11 mouse cellular contexts compared by ENCODE assay signal in the genomic region with DNA sequence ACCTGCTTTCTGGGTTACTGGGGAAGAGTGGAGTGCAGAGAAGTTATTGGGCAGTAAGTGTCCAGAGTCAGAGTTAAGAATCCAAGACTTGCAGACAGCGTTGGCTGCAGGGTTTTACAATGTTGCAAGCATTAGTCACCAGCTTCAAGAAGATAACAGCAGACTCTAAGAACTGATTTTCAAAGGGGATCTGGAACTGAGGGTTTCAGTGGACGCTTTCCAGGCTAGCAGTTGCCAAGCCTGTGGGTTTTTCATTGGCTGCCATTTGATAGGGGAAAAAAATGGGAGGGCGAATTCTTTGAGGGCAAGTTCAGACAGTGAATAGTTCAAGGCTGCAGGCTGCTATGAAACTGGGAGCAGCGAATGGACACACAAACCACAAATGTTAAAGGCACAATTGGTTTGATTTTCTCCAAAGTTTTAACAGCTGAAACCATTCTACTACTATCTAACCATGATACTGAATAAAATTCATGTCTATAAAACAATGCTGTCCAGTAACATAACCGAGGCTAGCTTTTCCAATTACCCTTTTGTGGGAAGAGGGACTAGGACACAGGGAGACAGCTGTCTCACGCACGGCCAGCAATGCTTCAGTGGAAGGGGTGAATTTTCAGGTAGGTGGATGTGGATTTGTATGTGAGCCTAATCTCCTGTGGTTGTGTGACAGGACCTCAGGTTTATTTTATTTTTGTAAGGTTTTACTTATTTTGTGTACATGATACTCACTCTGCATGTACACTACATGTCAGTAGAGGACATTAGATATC.
DNase-seq lines count a peak whose midpoint lies in the region; ATAC-seq and TF ChIP-seq lines count a peak whose summit lies in the region.
"Had no signal": no experiment of that assay in that cellular context is flagged by ENCODE, and none has a peak within 500 bp of the region (broad histone marks: within the 10 kb centered on the region; RNA-seq: fewer than 3 reads in every experiment).

No protein-coding gene starts in this region.

- H3K4me2 ChIP-seq in liver, postnatal 0 days (ENCODE audit: low read depth, low read length) = no peak overlapping the region
- no peak overlapping the region for H3K4me2 ChIP-seq in forebrain, postnatal 0 days (ENCODE audit: low read depth)
- no peak overlapping the region for H3K4me2 ChIP-seq in midbrain, embryonic 11.5 days

- H3K9me3 ChIP-seq in liver, postnatal 0 days (ENCODE audit: low read length) = no peaks in the 10 kb centered on the region
- no peaks in the 10 kb centered on the region for H3K9me3 ChIP-seq in forebrain, postnatal 0 days (ENCODE audit: low read length)
- no peaks in the 10 kb centered on the region for H3K9me3 ChIP-seq in midbrain, embryonic 11.5 days (ENCODE audit: control insufficient read depth, low read length)
- H3K9me3 ChIP-seq: hindbrain, embryonic 10.5 days had no signal

- no peaks in the 10 kb centered on the region for H3K79me2 ChIP-seq in liver, adult 2 months (ENCODE audit: control insufficient read depth, insufficient read depth, low read length)

- WGBS in liver, adult 2 months = 81% methylated on average over 7 of the region's 7 CpGs
- WGBS in liver, postnatal 0 days (ENCODE audit: insufficient replicate concordance) = 74% methylated on average over 7 of the region's 7 CpGs
- 75% methylated on average over 7 of the region's 7 CpGs for whole genome bisulfite sequencing in forebrain, postnatal 0 days
- 84% methylated on average over 7 of the region's 7 CpGs for WGBS in midbrain, embryonic 11.5 days

- TF ChIP-seq EP300 in liver, postnatal 0 days (IDR thresholded peaks at IDR 0.05; ENCODE audit: low read depth) = no peak

- no peak overlapping the region for H3K4me3 ChIP-seq in liver, adult 2 months (ENCODE audit: insufficient read depth, low read depth, low read length)
- no peak overlapping the region for H3K4me3 ChIP-seq in liver, postnatal 0 days (ENCODE audit: low read depth, low read length)
- no peak overlapping the region for H3K4me3 ChIP-seq in forebrain, postnatal 0 days (ENCODE audit: low read depth, low read length)
- H3K4me3 ChIP-seq in midbrain, embryonic 11.5 days (ENCODE audit: low read depth, low read length) = no peak overlapping the region
- H3K4me3 ChIP-seq: hindbrain, embryonic 10.5 days had no signal

- DNase-seq in liver, adult 2 months (ENCODE audit: extremely low read depth, low read depth, low spot score) = peak; percentile 25
- DNase-seq in liver, postnatal 0 days = no peak
- DNase-seq in heart, adult 8-10 months (ENCODE audit: low spot score) = peak; percentile 80
- peak; percentile 40 for DNase-seq in kidney, postnatal 14 days
- peak; percentile 74 for DNase-seq in testis, postnatal 14 days (ENCODE audit: low spot score)
- DNase-seq in forebrain, postnatal 0 days = no peak
- DNase-seq in spleen, postnatal 14 days (ENCODE audit: low spot score in 2 of 2) = no peak
- DNase-seq in midbrain, embryonic 11.5 days (ENCODE audit: low spot score, missing footprints) = no peak
- DNase-seq: cerebellum, adult 11-12 months had no signal

- no peak overlapping the region for H3K9ac ChIP-seq in liver, adult 2 months (ENCODE audit: low read depth, low read length)
- H3K9ac ChIP-seq in liver, postnatal 0 days (replicated peaks) = no peak overlapping the region
- no peak overlapping the region for H3K9ac ChIP-seq in forebrain, postnatal 0 days
- no peak overlapping the region for H3K9ac ChIP-seq in midbrain, embryonic 11.5 days (ENCODE audit: low read length)
- H3K9ac ChIP-seq: liver, embryonic 14.5 days had no signal

- H3K27me3 ChIP-seq in liver, adult 2 months (ENCODE audit: control insufficient read depth, insufficient read depth, low read length) = no peaks in the 10 kb centered on the region
- no peaks in the 10 kb centered on the region for H3K27me3 ChIP-seq in liver, postnatal 0 days (ENCODE audit: insufficient read depth, low read length)
- H3K27me3 ChIP-seq in forebrain, postnatal 0 days (ENCODE audit: insufficient read depth, low read length) = no peaks in the 10 kb centered on the region
- H3K27me3 ChIP-seq in midbrain, embryonic 11.5 days (ENCODE audit: control insufficient read depth, insufficient read depth, low read length) = no peaks in the 10 kb centered on the region

- TF ChIP-seq CTCF in liver, adult 2 months (IDR thresholded peaks at IDR 0.05; ENCODE audit: low read depth, low read length) = no peak
- no peak for TF ChIP-seq CTCF in liver, postnatal 0 days (IDR thresholded peaks at IDR 0.05; ENCODE audit: low read depth)
- no peak for TF ChIP-seq CTCF in forebrain, postnatal 0 days (IDR thresholded peaks at IDR 0.05; ENCODE audit: low read depth)

- H3K36me3 ChIP-seq in liver, adult 2 months (ENCODE audit: control insufficient read depth, insufficient read depth, low read length) = no peaks in the 10 kb centered on the region
- no peaks in the 10 kb centered on the region for H3K36me3 ChIP-seq in liver, postnatal 0 days (replicated peaks; ENCODE audit: insufficient read depth, low read length)
- no peaks in the 10 kb centered on the region for H3K36me3 ChIP-seq in forebrain, postnatal 0 days (ENCODE audit: insufficient read depth)
- no peaks in the 10 kb centered on the region for H3K36me3 ChIP-seq in midbrain, embryonic 11.5 days (ENCODE audit: control insufficient read depth, insufficient read depth, low read length)
- H3K36me3 ChIP-seq: hindbrain, embryonic 10.5 days had no signal

- no peaks in the 10 kb centered on the region for H3K4me1 ChIP-seq in liver, adult 2 months (ENCODE audit: control insufficient read depth, insufficient read depth, low read length)
- H3K4me1 ChIP-seq in liver, postnatal 0 days (ENCODE audit: insufficient read depth) = peaks cover 6% of the 10 kb centered on the region
- no peaks in the 10 kb centered on the region for H3K4me1 ChIP-seq in forebrain, postnatal 0 days (ENCODE audit: insufficient read depth)
- H3K4me1 ChIP-seq in midbrain, embryonic 11.5 days (ENCODE audit: control insufficient read depth, insufficient read depth, low read length) = no peaks in the 10 kb centered on the region

- ATAC-seq in liver, postnatal 0 days = no peak
- ATAC-seq in forebrain, postnatal 0 days = no peak
- ATAC-seq in midbrain, embryonic 11.5 days (ENCODE audit: low FRiP score) = no peak

- no peak overlapping the region for H3K27ac ChIP-seq in liver, adult 2 months (replicated peaks; ENCODE audit: insufficient read depth, low read depth, low read length)
- no peak overlapping the region for H3K27ac ChIP-seq in liver, postnatal 0 days (ENCODE audit: low read depth)
- H3K27ac ChIP-seq in forebrain, postnatal 0 days (ENCODE audit: low read depth, low read length) = no peak overlapping the region
- H3K27ac ChIP-seq in midbrain, embryonic 11.5 days (ENCODE audit: low read depth, low read length) = no peak overlapping the region
- H3K27ac ChIP-seq: hindbrain, embryonic 10.5 days; liver, embryonic 14.5 days had no signal

- no peak for TF ChIP-seq POLR2A in liver, adult 2 months (IDR thresholded peaks at IDR 0.05; ENCODE audit: extremely low read depth, insufficient read depth, low read length)

Comparison
In these comparisons a context has a peak if more than half of its experiments do, and no peak if none do; other contexts are left out.
1. DNase-seq: peak in liver, adult 2 months (single experiment), heart, adult 8-10 months (single experiment), kidney, postnatal 14 days (single experiment) and testis, postnatal 14 days (single experiment); none in liver, postnatal 0 days (single experiment), forebrain, postnatal 0 days (single experiment), spleen, postnatal 14 days (0 of 2) and midbrain, embryonic 11.5 days (single experiment).